Mouse (Mus musculus): Measurements from ENCODE around the gene Tmem147. TPM values are rescaled to one million over a fixed set of nuclear protein-coding genes. Genes with fewer than 3 reads are reported as not detected.

The Tmem147 gene
- total and polyA plus RNA-seq, 2 experiments from 2014 or later = 167 to 290 TPM

DNA sequence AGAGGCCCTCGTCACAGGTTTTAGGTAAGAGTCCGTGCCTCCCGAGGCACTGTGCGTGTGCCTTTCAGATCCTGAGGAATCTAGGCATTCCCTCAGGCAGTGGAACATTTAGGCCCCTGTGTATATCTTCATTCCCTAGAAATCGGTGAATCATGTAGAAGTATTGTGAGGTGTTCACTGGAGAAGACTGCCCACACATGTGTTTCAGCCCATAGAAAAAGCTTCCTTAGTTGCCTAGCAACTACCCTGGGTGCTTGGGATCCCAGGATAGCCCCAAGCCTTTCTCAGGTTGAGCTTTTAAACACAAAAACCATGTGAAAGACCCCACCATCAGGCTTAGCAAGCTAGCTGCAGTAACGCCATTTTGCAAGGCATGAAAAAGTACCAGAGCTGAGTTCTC, 41.0 kb downstream of the Tmem147 start:
- H3K4me2 ChIP-seq (ENCODE audit: low read depth, low read length, poor library complexity, severe bottlenecking) = no peak overlapping the region
- TF ChIP-seq CTCF (IDR thresholded peaks at IDR 0.05) = no peak
- 69% methylated on average over 6 of the region's 6 CpGs for WGBS
- no peak overlapping the region for H3K9ac ChIP-seq (replicated peaks; ENCODE audit: low read length, poor library complexity, severe bottlenecking)
- no peaks in the 10 kb centered on the region for H3K9me3 ChIP-seq (ENCODE audit: low read length)
- H3K4me1 ChIP-seq (ENCODE audit: insufficient read depth, low read length) = no peaks in the 10 kb centered on the region
- H3K27ac ChIP-seq (ENCODE audit: low read depth, low read length) = no peak overlapping the region
- peaks cover 11% of the 10 kb centered on the region for H3K27me3 ChIP-seq (ENCODE audit: insufficient read depth, low read length)
- ATAC-seq (ENCODE audit: low FRiP score) (no peak), DNase-seq (ENCODE audit: low spot score) (no peak)
- no peak overlapping the region for H3K4me3 ChIP-seq (ENCODE audit: low read depth, low read length)
- H3K36me3 ChIP-seq (ENCODE audit: insufficient read depth, low read length) = no peaks in the 10 kb centered on the region

DNA sequence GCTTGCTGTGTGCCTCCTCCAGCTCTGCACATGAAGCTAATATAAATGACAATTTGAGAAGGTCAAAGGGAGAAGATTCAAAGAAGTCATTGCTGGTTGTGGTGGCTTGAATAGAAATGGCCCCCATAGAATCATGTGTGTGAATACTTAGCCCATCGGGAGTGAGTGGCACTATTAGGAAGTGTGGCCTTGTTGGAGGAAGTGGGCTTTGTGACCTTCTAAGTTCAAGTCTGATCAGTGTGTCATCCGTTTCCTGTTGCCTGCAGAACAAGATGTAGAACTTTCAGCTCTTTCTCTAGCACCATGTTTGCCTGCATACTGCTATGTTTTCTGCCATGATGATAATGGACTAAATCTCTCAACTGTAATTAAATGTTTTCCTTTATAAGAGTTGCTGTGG, 45.9 kb downstream of the Tmem147 start:
- no peak overlapping the region for H3K9ac ChIP-seq (replicated peaks; ENCODE audit: low read length, poor library complexity, severe bottlenecking)
- H3K9me3 ChIP-seq (ENCODE audit: low read length) = no peaks in the 10 kb centered on the region
- TF ChIP-seq CTCF (IDR thresholded peaks at IDR 0.05) = no peak
- no peak for DNase-seq (ENCODE audit: low spot score)
- H3K4me3 ChIP-seq (ENCODE audit: low read depth, low read length) = no peak overlapping the region
- WGBS = 83% methylated on average over 2 of the region's 2 CpGs
- no peak overlapping the region for H3K4me2 ChIP-seq (ENCODE audit: low read depth, low read length, poor library complexity, severe bottlenecking)
- peaks cover 14% of the 10 kb centered on the region for H3K27me3 ChIP-seq (ENCODE audit: insufficient read depth, low read length)
- H3K36me3 ChIP-seq (ENCODE audit: insufficient read depth, low read length) = no peaks in the 10 kb centered on the region
- H3K27ac ChIP-seq (ENCODE audit: low read depth, low read length) = no peak overlapping the region
- no peaks in the 10 kb centered on the region for H3K4me1 ChIP-seq (ENCODE audit: insufficient read depth, low read length)
- ATAC-seq (ENCODE audit: low FRiP score) = no peak

DNA sequence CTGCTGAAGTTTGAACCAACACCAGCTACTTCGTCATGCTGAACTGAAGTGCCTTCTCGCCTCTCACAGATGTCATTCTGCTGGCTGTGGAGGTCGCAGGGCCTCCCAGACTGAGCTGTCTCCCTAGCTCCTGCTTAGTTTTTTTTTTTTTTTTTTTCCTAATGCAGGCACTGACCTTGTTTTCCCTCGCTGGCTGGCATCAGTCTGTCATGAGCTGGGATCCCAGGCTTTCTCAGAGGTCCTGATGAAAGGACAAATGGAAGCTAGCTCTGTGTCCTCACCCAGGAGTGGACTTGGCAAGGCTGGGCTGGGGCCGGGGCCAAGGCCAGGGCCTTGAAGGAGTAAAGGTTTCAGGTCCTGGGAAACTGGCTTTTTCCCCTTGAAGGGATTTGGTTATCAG, 47.4 kb downstream of the Tmem147 start:
- Histone ChIP-seq H3K9me3 (ENCODE audit: low read length) (no peaks in the 10 kb centered on the region), H3K4me2 (ENCODE audit: low read depth, low read length, poor library complexity, severe bottlenecking) (no peak overlapping the region), H3K9ac (replicated peaks; ENCODE audit: low read length, poor library complexity, severe bottlenecking) (no peak overlapping the region), H3K36me3 (ENCODE audit: insufficient read depth, low read length) (no peaks in the 10 kb centered on the region), H3K4me1 (ENCODE audit: insufficient read depth, low read length) (no peaks in the 10 kb centered on the region), H3K27me3 (ENCODE audit: insufficient read depth, low read length) (0 out of 2 replicates have a peak, but pooled peaks cover 3% of the 10 kb centered on the region), H3K4me3 (ENCODE audit: low read depth, low read length) (no peak overlapping the region), H3K27ac (ENCODE audit: low read depth, low read length) (no peak overlapping the region)
- ATAC-seq (ENCODE audit: low FRiP score) (no peak), DNase-seq (ENCODE audit: low spot score) (no peak)
- WGBS = 68% methylated on average over 5 of the region's 5 CpGs
- no peak for TF ChIP-seq CTCF (IDR thresholded peaks at IDR 0.05)

DNA sequence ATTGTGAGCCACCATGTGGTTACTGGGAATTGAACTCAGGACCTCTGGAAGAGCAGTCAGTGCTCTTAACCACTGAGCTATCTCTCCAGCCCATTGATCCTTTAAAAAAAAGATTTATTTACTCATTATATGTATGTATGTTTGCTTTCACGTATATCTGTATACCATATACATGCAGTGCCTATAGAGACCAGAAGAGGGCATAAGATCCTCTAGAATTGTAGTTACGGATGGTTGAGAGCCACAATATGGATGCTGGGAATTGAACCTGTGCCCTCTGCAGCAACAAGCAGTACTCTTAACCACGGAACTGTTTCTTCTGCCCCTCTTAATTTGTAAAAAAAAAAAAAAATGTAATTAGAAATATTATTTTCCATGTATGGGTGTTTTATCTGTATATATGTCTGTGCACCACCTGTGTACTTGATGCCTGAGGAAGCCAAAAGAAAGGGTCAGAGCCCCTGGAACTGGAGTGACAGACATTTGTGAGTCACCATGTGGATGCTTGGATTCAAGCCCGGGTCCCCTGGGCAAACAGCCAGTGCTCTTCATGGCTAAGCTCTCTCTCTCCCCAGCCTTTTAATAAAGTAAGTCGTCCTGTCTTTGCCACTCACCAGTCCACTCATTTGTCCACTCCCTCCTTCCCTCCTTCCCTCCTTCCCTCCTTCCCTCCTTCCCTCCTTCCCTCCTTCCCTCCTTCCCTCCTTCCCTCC, 50.9 kb downstream of the Tmem147 start:
- DNase-seq (ENCODE audit: low spot score) = peak; percentile 69
- WGBS = 63% methylated on average over 5 of the region's 5 CpGs

More for the DNA sequence above, 50.9 kb downstream of the Tmem147 start:
- no peak overlapping the region for H3K4me2 ChIP-seq (ENCODE audit: low read depth, low read length, poor library complexity, severe bottlenecking)
- H3K27ac ChIP-seq (ENCODE audit: low read depth, low read length) = no peak overlapping the region
- no peak overlapping the region for H3K9ac ChIP-seq (replicated peaks; ENCODE audit: low read length, poor library complexity, severe bottlenecking)
- ATAC-seq (ENCODE audit: low FRiP score) = no peak
- no peak overlapping the region for H3K4me3 ChIP-seq (ENCODE audit: low read depth, low read length)
- peak; percentile 25; the same call in 1 of the 2 replicates for TF ChIP-seq CTCF (IDR thresholded peaks at IDR 0.05)
- no peaks in the 10 kb centered on the region for H3K36me3 ChIP-seq (ENCODE audit: insufficient read depth, low read length)
- H3K27me3 ChIP-seq (ENCODE audit: insufficient read depth, low read length) = 0 out of 2 replicates have a peak, but pooled peaks cover 3% of the 10 kb centered on the region
- no peaks in the 10 kb centered on the region for H3K4me1 ChIP-seq (ENCODE audit: insufficient read depth, low read length)
- no peaks in the 10 kb centered on the region for H3K9me3 ChIP-seq (ENCODE audit: low read length)

Other genes with a start within 250 kb of the Tmem147 start
Only the 30 nearest of the 33 such genes appear.
- gene Arhgap33, start 194.5 kb downstream of the Tmem147 start, total RNA-seq (2014; rRNA removed) = 67.0 and 68.2 TPM in 2 replicates
- gene Arhgap33, start 194.5 kb downstream of the Tmem147 start, polyA plus RNA-seq (2015; fragmentation: Nextera tagmentation; extraction: Ambion mirVana) = 113 TPM in 2 replicates
- gene Hspb6, start 177.4 kb downstream of the Tmem147 start, total RNA-seq (2014; rRNA removed) = 5.9 and 6.2 TPM in 2 replicates
- 13.4 and 13.5 TPM in 2 replicates for gene Hspb6, start 177.4 kb downstream of the Tmem147 start, polyA plus RNA-seq (2015; fragmentation: Nextera tagmentation; extraction: Ambion mirVana)
- 15.2 and 23.3 TPM in 2 replicates for gene Proser3, start 177.2 kb downstream of the Tmem147 start, total RNA-seq (2014; rRNA removed)
- gene Proser3, start 177.2 kb downstream of the Tmem147 start, polyA plus RNA-seq (2015; fragmentation: Nextera tagmentation; extraction: Ambion mirVana) = 3.3 and 3.4 TPM in 2 replicates
- gene Lin37, start 169.7 kb downstream of the Tmem147 start, total RNA-seq (2014; rRNA removed) = 15.7 and 32.0 TPM in 2 replicates
- gene Lin37, start 169.7 kb downstream of the Tmem147 start, polyA plus RNA-seq (2015; fragmentation: Nextera tagmentation; extraction: Ambion mirVana) = 53.5 and 54.1 TPM in 2 replicates
- gene U2af1l4, start 166.2 kb downstream of the Tmem147 start, total RNA-seq (2014; rRNA removed) = 54.7 and 64.2 TPM in 2 replicates
- 96.4 and 97.0 TPM in 2 replicates for gene U2af1l4, start 166.2 kb downstream of the Tmem147 start, polyA plus RNA-seq (2015; fragmentation: Nextera tagmentation; extraction: Ambion mirVana)
- 6.0 and 8.4 TPM in 2 replicates for gene Gm49396, start 166.2 kb downstream of the Tmem147 start, total RNA-seq (2014; rRNA removed)
- gene Gm49396, start 166.2 kb downstream of the Tmem147 start, polyA plus RNA-seq (2015; fragmentation: Nextera tagmentation; extraction: Ambion mirVana) = 4.9 and 7.2 TPM in 2 replicates
- gene Psenen, start 165.9 kb downstream of the Tmem147 start, total RNA-seq (2014; rRNA removed) = 63.8 and 133 TPM in 2 replicates
- 135 and 144 TPM in 2 replicates for gene Psenen, start 165.9 kb downstream of the Tmem147 start, polyA plus RNA-seq (2015; fragmentation: Nextera tagmentation; extraction: Ambion mirVana)
- gene Igflr1, start 164.1 kb downstream of the Tmem147 start, total RNA-seq (2014; rRNA removed) = 0.99 and 1.9 TPM in 2 replicates
- 3.1 and 5.6 TPM in 2 replicates for gene Igflr1, start 164.1 kb downstream of the Tmem147 start, polyA plus RNA-seq (2015; fragmentation: Nextera tagmentation; extraction: Ambion mirVana)
- gene Kmt2b, start 140.8 kb downstream of the Tmem147 start, total RNA-seq (2014; rRNA removed) = 38.8 and 39.5 TPM in 2 replicates
- gene Kmt2b, start 140.8 kb downstream of the Tmem147 start, polyA plus RNA-seq (2015; fragmentation: Nextera tagmentation; extraction: Ambion mirVana) = 5.3 and 8.3 TPM in 2 replicates
- gene Zbtb32, start 130.6 kb downstream of the Tmem147 start, total RNA-seq (2014; rRNA removed) = not detected in 2 replicates
- 0.22 and 0.39 TPM in 2 replicates for gene Zbtb32, start 130.6 kb downstream of the Tmem147 start, polyA plus RNA-seq (2015; fragmentation: Nextera tagmentation; extraction: Ambion mirVana)
- 0.76 and 1.5 TPM in 2 replicates for gene Upk1a, start 116.7 kb downstream of the Tmem147 start, total RNA-seq (2014; rRNA removed)
- gene Upk1a, start 116.7 kb downstream of the Tmem147 start, polyA plus RNA-seq (2015; fragmentation: Nextera tagmentation; extraction: Ambion mirVana) = 0.65 and 0.84 TPM in 2 replicates
- gene Cox6b1, start 103.4 kb downstream of the Tmem147 start, total RNA-seq (2014; rRNA removed) = 310 and 337 TPM in 2 replicates
- 1,351 and 1,409 TPM in 2 replicates for gene Cox6b1, start 103.4 kb downstream of the Tmem147 start, polyA plus RNA-seq (2015; fragmentation: Nextera tagmentation; extraction: Ambion mirVana)
- 1.2 TPM in 1 of 2 replicates, not detected in the other for gene Etv2, start 93.7 kb downstream of the Tmem147 start, total RNA-seq (2014; rRNA removed)
- gene Etv2, start 93.7 kb downstream of the Tmem147 start, polyA plus RNA-seq (2015; fragmentation: Nextera tagmentation; extraction: Ambion mirVana) = 0.15 TPM in 1 of 2 replicates, not detected in the other
- 163 and 185 TPM in 2 replicates for gene Rbm42, start 79.2 kb downstream of the Tmem147 start, total RNA-seq (2014; rRNA removed)
- gene Rbm42, start 79.2 kb downstream of the Tmem147 start, polyA plus RNA-seq (2015; fragmentation: Nextera tagmentation; extraction: Ambion mirVana) = 120 and 123 TPM in 2 replicates
- 17.9 and 22.7 TPM in 2 replicates for gene Haus5, start 64.5 kb downstream of the Tmem147 start, total RNA-seq (2014; rRNA removed)
- 19.8 and 20.0 TPM in 2 replicates for gene Haus5, start 64.5 kb downstream of the Tmem147 start, polyA plus RNA-seq (2015; fragmentation: Nextera tagmentation; extraction: Ambion mirVana)
- gene Pmis2, start 57.9 kb downstream of the Tmem147 start, total RNA-seq (2014; rRNA removed) = not detected in 2 replicates
- gene Pmis2, start 57.9 kb downstream of the Tmem147 start, polyA plus RNA-seq (2015; fragmentation: Nextera tagmentation; extraction: Ambion mirVana) = not detected in 2 replicates
- not detected in 2 replicates for gene 2200002J24Rik, start 30.6 kb downstream of the Tmem147 start, total RNA-seq (2014; rRNA removed)
- not detected in 2 replicates for gene 2200002J24Rik, start 30.6 kb downstream of the Tmem147 start, polyA plus RNA-seq (2015; fragmentation: Nextera tagmentation; extraction: Ambion mirVana)
- gene Atp4a, start 17.3 kb downstream of the Tmem147 start, total RNA-seq (2014; rRNA removed) = 0.82 and 2.3 TPM in 2 replicates
- gene Atp4a, start 17.3 kb downstream of the Tmem147 start, polyA plus RNA-seq (2015; fragmentation: Nextera tagmentation; extraction: Ambion mirVana) = 2.7 and 2.8 TPM in 2 replicates
- not detected in 2 replicates for gene Gapdhs, start 14.1 kb upstream of the Tmem147 start, total RNA-seq (2014; rRNA removed)
- gene Gapdhs, start 14.1 kb upstream of the Tmem147 start, polyA plus RNA-seq (2015; fragmentation: Nextera tagmentation; extraction: Ambion mirVana) = 0.79 and 0.80 TPM in 2 replicates
- gene Sbsn, start 21.9 kb upstream of the Tmem147 start, total RNA-seq (2014; rRNA removed) = 2.4 and 4.0 TPM in 2 replicates
- 1.8 and 4.1 TPM in 2 replicates for gene Sbsn, start 21.9 kb upstream of the Tmem147 start, polyA plus RNA-seq (2015; fragmentation: Nextera tagmentation; extraction: Ambion mirVana)
- gene Dmkn, start 34.2 kb upstream of the Tmem147 start, total RNA-seq (2014; rRNA removed) = 0.71 and 7.9 TPM in 2 replicates
- 4.5 and 4.9 TPM in 2 replicates for gene Dmkn, start 34.2 kb upstream of the Tmem147 start, polyA plus RNA-seq (2015; fragmentation: Nextera tagmentation; extraction: Ambion mirVana)
- gene Krtdap, start 58.4 kb upstream of the Tmem147 start, total RNA-seq (2014; rRNA removed) = 4.8 and 19.2 TPM in 2 replicates
- gene Krtdap, start 58.4 kb upstream of the Tmem147 start, polyA plus RNA-seq (2015; fragmentation: Nextera tagmentation; extraction: Ambion mirVana) = 1.2 and 1.6 TPM in 2 replicates
- gene Ffar2, start 94.2 kb upstream of the Tmem147 start, total RNA-seq (2014; rRNA removed) = not detected in 2 replicates
- gene Ffar2, start 94.2 kb upstream of the Tmem147 start, polyA plus RNA-seq (2015; fragmentation: Nextera tagmentation; extraction: Ambion mirVana) = 0.07 and 0.25 TPM in 2 replicates
- gene Ffar3, start 126.6 kb upstream of the Tmem147 start, total RNA-seq (2014; rRNA removed) = not detected in 2 replicates
- gene Ffar3, start 126.6 kb upstream of the Tmem147 start, polyA plus RNA-seq (2015; fragmentation: Nextera tagmentation; extraction: Ambion mirVana) = not detected in 2 replicates
- not detected in 2 replicates for gene Ffar1, start 132.0 kb upstream of the Tmem147 start, total RNA-seq (2014; rRNA removed)
- gene Ffar1, start 132.0 kb upstream of the Tmem147 start, polyA plus RNA-seq (2015; fragmentation: Nextera tagmentation; extraction: Ambion mirVana) = not detected in 2 replicates
- 0.24 and 0.71 TPM in 2 replicates for gene Cd22, start 150.8 kb upstream of the Tmem147 start, total RNA-seq (2014; rRNA removed)
- gene Cd22, start 150.8 kb upstream of the Tmem147 start, polyA plus RNA-seq (2015; fragmentation: Nextera tagmentation; extraction: Ambion mirVana) = 0.06 and 0.16 TPM in 2 replicates
- gene Mag, start 185.3 kb upstream of the Tmem147 start, total RNA-seq (2014; rRNA removed) = 5.3 and 14.9 TPM in 2 replicates
- gene Mag, start 185.3 kb upstream of the Tmem147 start, polyA plus RNA-seq (2015; fragmentation: Nextera tagmentation; extraction: Ambion mirVana) = 5.7 and 6.9 TPM in 2 replicates
- not detected in 2 replicates for gene Hamp2, start 195.1 kb upstream of the Tmem147 start, total RNA-seq (2014; rRNA removed)
- gene Hamp2, start 195.1 kb upstream of the Tmem147 start, polyA plus RNA-seq (2015; fragmentation: Nextera tagmentation; extraction: Ambion mirVana) = not detected in 2 replicates
- not detected in 2 replicates for gene Hamp, start 214.5 kb upstream of the Tmem147 start, total RNA-seq (2014; rRNA removed)
- not detected in 2 replicates for gene Hamp, start 214.5 kb upstream of the Tmem147 start, polyA plus RNA-seq (2015; fragmentation: Nextera tagmentation; extraction: Ambion mirVana)
- 95.3 and 102 TPM in 2 replicates for gene Usf2, start 227.3 kb upstream of the Tmem147 start, total RNA-seq (2014; rRNA removed)
- 27.0 and 28.4 TPM in 2 replicates for gene Usf2, start 227.3 kb upstream of the Tmem147 start, polyA plus RNA-seq (2015; fragmentation: Nextera tagmentation; extraction: Ambion mirVana)

All from midbrain, postnatal 0 days (tissue).